Mouse (Mus musculus) brain, embryonic 14.5 days (tissue): Measurements from ENCODE around the gene Serpinb7. TPM values are rescaled to one million over a fixed set of nuclear protein-coding genes. Genes with fewer than 3 reads are reported as not detected.
A peak's percentile ranks its signal among the peaks of the same experiment; 100 is the strongest.

Experiments
- DNase-seq: peaks from one replicate; pipeline ENCODE4 v3.0.0-alpha.2; 2011; ENCODE audit warnings: low read depth
- CTCF ChIP-seq: fragments of 200-500 bp; IDR thresholded peaks from 2 replicates; pipeline ENCODE4 v1.5.1; 2012; ENCODE audit warnings: inconsistent platforms, mild to moderate bottlenecking, moderate library complexity, borderline replicate concordance; ENCODE audit not compliant: insufficient read depth, insufficient read length; ENCODE audit errors: extremely low read depth
- POLR2A ChIP-seq: fragments of 200-500 bp; IDR thresholded peaks from 2 replicates; pipeline ENCODE4 v1.6.1; 2012; ENCODE audit warnings: mild to moderate bottlenecking, inconsistent platforms, borderline replicate concordance; ENCODE audit not compliant: poor library complexity, insufficient read depth, insufficient read length, severe bottlenecking; ENCODE audit errors: extremely low read depth
- polyA plus RNA-seq: library from polyadenylated mRNA; depleted of rRNA; stranded (reverse); fragments of >200 nt; gene quantifications from 2 replicates; pipeline ENCODE4 v1.2.3, GENCODE M21; 2012; rRNA removed

Serpinb7 gene
- 0.14 and 0.59 TPM in 2 replicates for polyA plus RNA-seq

DNA sequence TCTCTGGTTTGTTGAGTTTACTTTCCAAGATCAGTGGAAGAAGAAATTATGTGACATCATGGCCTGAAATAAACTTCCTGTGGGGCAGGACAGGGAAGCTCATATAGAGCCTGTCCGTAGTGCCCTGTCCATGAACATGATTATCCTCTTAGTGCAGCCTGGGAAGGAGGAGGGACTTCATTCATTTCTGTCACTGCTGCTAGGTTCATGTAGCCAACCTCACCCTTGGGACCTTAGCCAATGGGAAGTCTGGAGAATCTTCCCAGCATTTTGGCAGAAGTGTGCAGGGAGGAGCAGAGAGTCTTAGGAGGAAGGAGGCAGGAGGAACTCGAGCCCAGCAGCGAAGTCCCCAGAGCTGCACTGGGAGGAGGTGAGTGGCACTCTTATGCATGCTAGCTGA is at the start of gene Serpinb7:
Gene Serpinb7, plus strand, starts transcription at position 301 of the 400 bp plus-strand sequence.
- TF ChIP-seq CTCF (no peak), POLR2A (no peak)
- no peak for DNase-seq

DNA sequence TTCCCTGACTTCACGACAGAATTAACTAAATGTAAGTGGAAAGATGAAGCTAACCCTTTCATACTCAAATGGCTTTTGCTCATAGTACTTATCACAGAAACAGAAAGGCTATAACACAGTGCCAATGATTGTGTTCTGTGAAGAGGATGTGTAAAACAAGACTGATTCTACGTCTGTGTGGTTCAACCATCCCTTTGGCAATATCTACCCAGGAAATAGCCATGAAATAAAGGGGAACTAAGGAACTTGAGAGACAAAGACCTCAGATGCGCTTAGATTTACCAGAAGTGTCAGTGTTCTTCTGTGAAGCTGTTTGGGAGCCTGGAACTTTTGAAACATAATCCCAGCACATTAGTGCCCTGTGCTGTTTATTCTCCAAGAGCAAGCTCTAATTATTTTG is 49.1 kb upstream of the Serpinb7 start:
- DNase-seq = no peak
- TF ChIP-seq POLR2A (no peak), CTCF (no peak)

DNA sequence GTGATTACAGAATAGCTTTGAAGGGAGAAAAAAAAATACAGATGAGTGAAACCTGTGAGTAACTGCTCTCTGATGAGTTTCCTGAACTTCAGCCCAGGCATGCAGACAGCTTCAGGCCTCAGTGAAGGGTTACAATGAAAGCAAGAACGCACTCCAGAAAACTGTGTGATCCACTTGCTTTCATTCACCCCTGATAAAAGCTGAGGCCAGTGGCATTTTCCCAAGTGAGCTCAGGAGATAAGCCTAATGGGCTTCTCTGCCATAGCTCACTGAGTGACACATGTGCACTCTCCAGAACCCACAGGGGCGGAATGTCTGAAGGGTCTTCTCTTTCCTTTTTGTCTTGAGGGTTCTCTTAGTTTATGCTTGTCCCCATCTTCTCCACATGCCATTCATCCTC is 48.3 kb upstream of the Serpinb7 start:
- TF ChIP-seq POLR2A = no peak
- TF ChIP-seq CTCF = no peak
- no peak for DNase-seq

DNA sequence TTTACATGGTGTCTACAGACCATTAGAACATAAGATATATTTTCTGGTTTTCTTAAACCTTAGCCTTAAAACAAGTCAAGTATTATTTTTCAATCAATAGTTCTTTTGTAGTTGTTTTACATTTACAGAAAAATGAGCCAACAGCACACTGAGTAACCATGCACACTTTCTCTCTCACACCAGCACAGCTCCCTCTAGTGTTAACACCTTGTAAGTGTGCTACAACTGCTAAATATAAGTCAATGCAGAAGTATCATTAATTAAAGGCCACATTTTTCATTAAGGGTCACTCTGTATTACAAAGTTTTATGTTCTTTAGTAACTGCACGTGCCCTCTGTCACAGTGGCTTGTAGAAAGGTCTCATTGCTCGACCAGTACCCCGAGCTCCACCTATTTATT is 46.4 kb upstream of the Serpinb7 start:
- TF ChIP-seq POLR2A = no peak
- TF ChIP-seq CTCF = peak; percentile 3; the same call in 1 of the 2 replicates
- no peak for DNase-seq

DNA sequence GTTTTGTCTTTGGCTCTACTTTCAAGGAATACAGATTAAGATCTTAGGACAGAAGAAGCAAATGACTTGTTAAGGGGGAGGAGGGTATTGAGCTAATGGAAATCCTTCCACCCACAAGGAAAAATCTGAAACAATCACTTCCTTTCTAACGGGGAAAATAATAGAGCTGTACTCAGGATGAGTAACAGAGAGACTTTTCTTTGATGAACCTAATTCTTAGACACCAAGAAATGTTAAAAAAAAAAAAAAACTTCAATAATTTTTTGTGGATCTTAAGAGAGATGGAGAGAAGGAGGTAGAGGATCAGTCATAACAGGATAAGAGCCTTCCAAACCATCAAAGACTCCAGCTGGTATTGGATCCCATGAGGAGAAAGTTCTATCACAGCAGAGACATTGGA is 38.6 kb upstream of the Serpinb7 start, which contains the start of gene Serpinb11:
Gene Serpinb11, plus strand, starts transcription at position 301 of the 400 bp plus-strand sequence.
- DNase-seq = no peak
- no peak for TF ChIP-seq CTCF
- TF ChIP-seq POLR2A = no peak

DNA sequence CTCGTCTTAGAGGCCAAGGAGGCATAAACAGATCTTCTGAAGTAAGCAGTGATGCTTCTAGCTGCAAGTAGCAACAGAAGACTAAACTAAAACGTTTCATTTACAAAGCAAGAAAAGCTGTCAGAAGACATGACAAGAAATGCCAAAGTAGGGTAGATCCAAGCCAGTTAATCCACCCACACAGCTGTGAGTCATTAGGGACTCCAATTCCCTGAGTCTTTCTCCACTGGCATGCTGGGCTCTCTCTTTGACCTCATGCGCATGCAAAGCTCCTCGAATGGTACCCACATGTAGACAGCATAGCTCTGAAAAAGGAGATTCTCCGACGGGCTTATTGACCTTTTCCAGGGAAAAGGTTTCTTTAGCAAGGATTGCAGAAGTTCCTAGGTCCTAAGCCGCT is 33.5 kb upstream of the Serpinb7 start:
- TF ChIP-seq CTCF = no peak
- DNase-seq = no peak

DNA sequence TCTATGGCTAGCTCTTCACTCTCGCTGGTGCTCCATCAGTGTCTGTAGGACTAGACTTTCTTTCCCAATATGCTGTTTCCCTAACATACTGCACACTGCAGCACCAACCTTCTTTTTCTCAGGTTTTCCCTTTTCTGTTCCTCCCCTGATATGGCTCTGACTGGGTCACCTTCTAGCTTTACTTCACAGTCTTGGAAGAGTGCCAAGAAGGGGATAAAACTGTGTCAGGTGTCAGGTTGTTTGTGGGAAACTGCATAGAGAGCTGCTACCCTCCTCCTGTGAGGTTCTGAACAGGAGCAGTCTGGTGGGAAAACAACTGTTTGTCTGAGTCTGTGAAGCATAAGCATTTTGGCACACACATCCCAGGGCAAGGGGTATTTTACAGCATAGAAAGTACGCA is 30.5 kb upstream of the Serpinb7 start:
- DNase-seq = peak; percentile 7
- TF ChIP-seq CTCF (no peak), POLR2A (no peak)

DNA sequence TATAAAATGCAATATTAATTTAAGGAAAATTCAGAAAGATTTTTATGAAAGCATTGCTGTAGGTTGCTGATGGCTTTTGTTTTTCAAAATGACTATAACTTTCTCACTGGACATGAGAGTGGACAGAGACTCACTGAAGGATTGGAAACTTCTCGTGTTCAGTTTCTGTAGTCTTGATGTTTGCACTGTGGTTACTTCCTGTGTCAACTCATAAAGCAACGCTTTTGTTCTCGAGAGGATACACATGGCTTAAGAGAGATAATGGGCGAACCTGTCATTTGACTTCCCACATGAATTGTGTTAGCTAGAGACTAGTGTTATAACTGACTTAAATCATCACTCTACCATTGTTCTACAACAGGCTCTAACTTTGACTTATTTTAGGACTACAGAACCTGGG is 22.5 kb upstream of the Serpinb7 start:
- DNase-seq = no peak
- no peak for TF ChIP-seq CTCF
- TF ChIP-seq POLR2A = no peak

DNA sequence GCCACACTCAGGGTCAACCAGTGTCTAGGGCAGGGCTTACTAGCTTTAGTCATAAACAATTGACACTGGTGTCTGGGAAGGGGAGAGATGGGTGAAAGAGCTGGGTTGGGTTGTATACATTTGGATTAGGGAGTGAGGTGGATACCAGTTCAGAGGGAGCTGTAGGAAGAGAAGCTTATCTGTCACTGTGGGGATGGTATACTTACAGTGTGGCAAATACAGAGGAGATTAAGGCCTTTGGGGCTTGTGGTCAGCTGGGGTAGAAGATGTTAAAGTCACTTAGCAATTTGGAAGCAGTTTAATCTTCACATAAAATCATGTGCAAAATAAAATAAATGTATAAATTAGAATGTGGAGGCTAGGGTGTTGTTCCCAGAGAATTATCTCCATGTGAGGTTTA is 21.1 kb upstream of the Serpinb7 start:
- no peak for TF ChIP-seq POLR2A
- TF ChIP-seq CTCF = no peak
- DNase-seq = no peak

DNA sequence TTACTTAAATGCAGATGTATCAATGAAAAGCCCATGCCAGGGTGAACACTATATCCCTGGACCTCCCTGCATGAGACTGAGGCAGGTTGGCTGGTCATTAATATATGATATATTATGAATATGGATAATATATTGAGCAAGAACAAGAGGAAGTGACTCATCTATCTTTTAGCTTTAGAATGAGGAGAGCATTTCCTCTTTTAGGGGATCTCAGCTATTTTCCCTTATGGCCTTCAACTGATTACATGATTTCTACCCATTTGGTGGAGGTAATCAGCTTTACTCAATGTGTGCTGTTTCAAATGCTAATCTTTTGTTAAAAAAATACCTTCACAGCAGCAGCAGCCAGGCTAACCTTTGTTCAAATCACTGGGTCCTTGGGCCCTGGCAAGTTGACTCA is 18.0 kb upstream of the Serpinb7 start:
- DNase-seq = no peak
- TF ChIP-seq POLR2A = no peak
- no peak for TF ChIP-seq CTCF

DNA sequence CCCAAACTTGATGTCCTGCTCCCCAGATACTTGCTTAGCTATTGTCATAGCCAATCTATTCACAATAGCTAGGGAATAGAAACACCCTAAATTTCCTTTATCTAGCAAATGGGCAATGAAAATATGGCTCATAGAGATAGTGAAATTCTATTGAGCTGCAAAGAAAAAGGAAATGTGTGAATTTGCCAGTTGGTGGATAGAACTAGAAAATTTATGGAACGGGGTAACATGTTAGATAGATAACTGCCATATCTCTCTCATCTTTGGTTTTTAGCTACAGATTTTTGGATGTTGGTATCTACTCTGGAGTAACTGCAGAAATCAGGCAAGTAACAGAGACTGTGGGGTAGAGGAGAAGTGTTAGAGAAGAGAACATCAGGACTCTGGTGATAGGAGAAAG is 17.1 kb upstream of the Serpinb7 start:
- TF ChIP-seq POLR2A (no peak), CTCF (no peak)
- no peak for DNase-seq

DNA sequence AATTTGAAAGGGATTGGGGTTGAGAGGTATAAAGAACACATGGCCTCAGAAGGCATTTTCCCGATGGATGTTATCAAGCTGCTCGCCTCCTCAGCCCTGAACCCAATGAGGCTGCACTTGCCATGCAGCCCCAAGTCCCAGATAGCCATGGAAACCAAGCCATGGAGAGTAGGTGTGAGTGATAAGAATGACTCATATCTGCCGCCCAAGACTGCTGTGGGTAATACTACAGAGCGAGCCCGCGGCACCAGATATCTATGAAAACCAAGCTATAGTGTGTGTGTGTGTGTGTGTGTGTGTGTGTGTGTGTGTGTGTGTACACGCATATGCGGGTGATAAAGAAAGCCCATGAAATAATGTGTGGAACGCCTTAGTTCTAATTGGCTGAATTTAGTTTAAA is 14.9 kb upstream of the Serpinb7 start:
- no peak for DNase-seq
- no peak for TF ChIP-seq CTCF
- no peak for TF ChIP-seq POLR2A

DNA sequence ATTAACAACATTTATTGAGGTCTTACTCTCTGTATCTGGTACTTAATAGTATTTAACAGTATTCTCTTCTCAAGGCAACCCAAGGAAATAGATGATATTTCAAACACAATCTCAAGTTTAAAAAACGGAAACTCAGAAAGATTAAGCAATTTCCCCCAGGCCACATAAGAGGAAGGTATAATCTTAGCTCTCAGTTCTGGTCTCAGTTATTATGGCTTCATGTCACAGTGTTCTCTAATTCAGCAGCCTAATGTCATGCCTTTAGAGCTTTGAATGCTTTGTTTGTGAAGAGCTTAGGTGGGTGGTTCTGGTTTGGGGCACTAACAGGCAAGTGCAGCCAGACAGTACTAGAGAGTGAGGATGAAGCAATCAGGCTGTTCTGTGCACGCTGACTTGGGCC is 9.7 kb upstream of the Serpinb7 start:
- TF ChIP-seq CTCF (no peak), POLR2A (no peak)
- no peak for DNase-seq
